Mouse (Mus musculus) liver, postnatal 0 days (tissue): ENCODE results near the gene Ccdc60.

ENCODE experiments used
- CTCF ChIP-seq: sonication (generic); IDR thresholded peaks from 2 replicates; pipeline ENCODE4 v1.5.1; 2016; ENCODE audit warnings: antibody characterized with exemption, low read depth
- EP300 ChIP-seq: IDR thresholded peaks from 2 replicates; pipeline ENCODE4 v1.6.1; 2016; ENCODE audit warnings: antibody characterized with exemption, low read depth, mild to moderate bottlenecking

- TF ChIP-seq EP300 (no peak), CTCF (no peak)
Observed at GRCm38 (mm10) chr5:116192693-116193092, 96.1 kb downstream of the Ccdc60 start.
